Mouse (Mus musculus): Measurements from ENCODE around the gene Gm17606. TPM values are rescaled to one million over a fixed set of nuclear protein-coding genes. Genes with fewer than 3 reads are reported as not detected.
A peak's percentile ranks its signal among the peaks of the same experiment; 100 is the strongest.

Gene Gm17606
- polyA plus RNA-seq, 1 experiment from 2014 or later = not detected

DNA sequence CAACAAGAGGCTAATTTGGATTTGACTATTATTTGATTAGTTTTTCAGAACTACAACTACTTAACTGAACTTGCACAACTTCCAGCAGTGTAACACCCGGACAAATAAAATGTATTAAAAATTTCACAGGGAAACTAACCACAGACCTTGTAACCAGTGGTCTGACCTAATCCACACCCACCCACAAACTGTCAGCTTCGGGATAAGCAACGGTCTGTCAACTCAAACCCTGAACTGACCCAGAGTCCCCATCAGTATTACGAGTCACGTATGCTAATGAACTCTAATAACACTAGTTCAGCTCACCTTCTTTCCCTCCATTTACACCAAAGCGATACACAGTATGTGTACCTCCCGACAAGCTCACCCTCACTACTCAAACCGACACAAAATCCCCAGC, 44.7 kb downstream of the Gm17606 start:
- H3K27me3 ChIP-seq (ENCODE audit: control insufficient read depth, insufficient read depth, low read length) = no peaks in the 10 kb centered on the region
- 17% methylated on average over 8 of the region's 8 CpGs for WGBS
- H3K9ac ChIP-seq (ENCODE audit: low read length) = peak overlapping the region; percentile 95
- H3K4me1 ChIP-seq (ENCODE audit: control insufficient read depth, insufficient read depth, low read length) = peaks cover 10% of the 10 kb centered on the region
- no peaks in the 10 kb centered on the region for H3K9me3 ChIP-seq (ENCODE audit: control insufficient read depth, low read length)
- peak overlapping the region; percentile 84 for H3K4me3 ChIP-seq (ENCODE audit: low read depth, low read length)
- peaks cover 7% of the 10 kb centered on the region; the same call in 1 of the 2 replicates for H3K36me3 ChIP-seq (ENCODE audit: control insufficient read depth, insufficient read depth, low read length)
- DNase-seq (ENCODE audit: low spot score) = no peak
- H3K4me2 ChIP-seq (ENCODE audit: low read depth) = peak overlapping the region; percentile 54
- no peak for ATAC-seq (ENCODE audit: insufficient read depth, low FRiP score, low TSS enrichment)
- H3K27ac ChIP-seq (ENCODE audit: low read depth, low read length) = no peak overlapping the region

DNA sequence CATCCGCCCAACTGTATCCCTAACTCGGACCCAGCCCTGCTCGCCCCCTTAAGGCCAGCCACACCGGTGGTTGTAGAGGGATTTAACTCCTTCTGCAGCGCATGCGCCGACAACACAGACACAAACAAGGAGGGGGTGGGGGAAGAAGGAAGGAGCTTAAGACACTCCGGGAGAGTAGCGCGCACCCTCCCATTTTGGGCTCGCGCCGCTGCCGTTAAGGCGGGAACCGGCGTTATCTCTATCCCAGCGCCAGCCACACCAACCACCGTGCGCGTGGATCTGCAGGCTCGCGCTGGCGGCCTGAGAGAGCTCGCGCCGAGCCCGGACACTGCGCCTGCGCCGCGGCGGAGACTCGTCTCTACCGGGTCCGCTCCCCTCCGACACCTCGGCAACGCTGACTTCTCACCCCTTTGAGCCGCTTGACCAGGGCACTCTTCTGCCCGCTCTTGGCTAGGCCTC, 45.3 kb downstream of the Gm17606 start, which contains the start of gene 1700123O20Rik:
Gene 1700123O20Rik, plus strand, starts transcription at position 154 of the 459 bp plus-strand sequence.
- ATAC-seq (ENCODE audit: insufficient read depth, low FRiP score, low TSS enrichment) (peak; percentile 77), DNase-seq (ENCODE audit: low spot score) (peak; percentile 88)
- Histone ChIP-seq H3K9ac (ENCODE audit: low read length) (peak within 1 kb of the TSS; percentile 95), H3K4me1 (ENCODE audit: control insufficient read depth, insufficient read depth, low read length) (peaks cover 10% of the 10 kb centered on the region), H3K4me2 (ENCODE audit: low read depth) (peak within 1 kb of the TSS; percentile 63), H3K36me3 (ENCODE audit: control insufficient read depth, insufficient read depth, low read length) (peaks cover 9% of the 10 kb centered on the region), H3K9me3 (ENCODE audit: control insufficient read depth, low read length) (no peaks in the 10 kb centered on the region), H3K27me3 (ENCODE audit: control insufficient read depth, insufficient read depth, low read length) (no peaks in the 10 kb centered on the region), H3K4me3 (ENCODE audit: low read depth, low read length) (peak within 1 kb of the TSS; percentile 84), H3K27ac (ENCODE audit: low read depth, low read length) (peak within 1 kb of the TSS; percentile 90)
- under 1% methylated on average over 41 of the region's 41 CpGs for WGBS

DNA sequence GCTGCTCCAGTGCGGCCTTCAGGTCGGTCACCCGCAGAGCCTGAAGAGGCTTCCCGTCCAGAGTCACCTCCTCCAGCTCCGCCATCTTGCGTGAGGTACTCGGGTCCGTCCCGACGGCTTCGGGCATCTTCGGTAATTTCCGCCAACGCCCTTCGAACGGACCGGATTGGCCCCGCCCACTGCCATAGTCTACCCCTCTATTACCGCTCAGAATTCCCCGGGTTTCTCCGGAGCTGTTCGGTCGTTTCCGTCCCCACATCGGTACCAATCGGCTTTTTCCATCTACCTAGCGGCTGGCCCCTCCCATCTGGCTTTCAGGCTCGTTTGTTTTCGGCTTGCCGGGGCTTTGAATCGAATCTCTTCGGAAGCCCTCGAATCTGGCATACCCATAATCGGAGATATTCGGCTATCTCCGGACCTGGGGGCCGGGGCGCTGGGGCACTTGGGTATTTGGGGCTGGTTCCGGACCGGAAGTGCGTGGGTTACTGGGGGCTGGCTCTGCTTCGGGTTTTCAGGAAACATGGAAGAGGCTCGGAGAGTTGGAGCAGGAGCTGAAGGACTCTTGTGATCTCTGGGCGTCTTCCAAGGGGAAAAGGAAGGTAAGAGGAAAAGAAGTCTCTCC, 45.9 kb downstream of the Gm17606 start, which contains the start of gene Acin1:
Gene Acin1, minus strand, starts transcription at position 410 of the 622 bp plus-strand sequence.
- Histone ChIP-seq H3K4me2 (ENCODE audit: low read depth) (peak within 1 kb of the TSS; percentile 63), H3K27me3 (ENCODE audit: control insufficient read depth, insufficient read depth, low read length) (no peaks in the 10 kb centered on the region), H3K27ac (ENCODE audit: low read depth, low read length) (peak within 1 kb of the TSS; percentile 90), H3K4me1 (ENCODE audit: control insufficient read depth, insufficient read depth, low read length) (peaks cover 10% of the 10 kb centered on the region), H3K9me3 (ENCODE audit: control insufficient read depth, low read length) (no peaks in the 10 kb centered on the region), H3K4me3 (ENCODE audit: low read depth, low read length) (peak within 1 kb of the TSS; percentile 84), H3K9ac (ENCODE audit: low read length) (peak within 1 kb of the TSS; percentile 95), H3K36me3 (ENCODE audit: control insufficient read depth, insufficient read depth, low read length) (peaks cover 9% of the 10 kb centered on the region)
- under 1% methylated on average over 44 of the region's 44 CpGs for WGBS
- DNase-seq (ENCODE audit: low spot score) = peak; percentile 100
- peak; percentile 97 for ATAC-seq (ENCODE audit: insufficient read depth, low FRiP score, low TSS enrichment)

DNA sequence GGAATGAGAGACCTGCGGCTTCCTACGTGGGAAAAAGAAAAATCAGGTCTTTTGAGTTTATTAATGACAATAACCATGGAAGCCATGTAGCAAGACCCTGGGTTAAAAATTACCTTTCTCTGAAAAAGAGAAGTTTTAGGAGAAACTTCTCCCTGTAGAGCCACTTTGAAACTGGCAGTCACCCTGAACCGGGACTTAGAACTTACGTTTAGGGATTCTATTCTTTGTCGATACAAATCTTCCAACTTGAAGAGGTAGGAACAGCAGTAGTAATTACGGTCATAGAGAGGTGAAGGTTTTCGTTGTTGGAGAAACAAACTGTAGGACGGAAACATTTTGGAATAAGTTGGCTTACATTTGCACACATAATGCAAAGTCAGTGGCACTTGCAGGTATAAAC, 46.5 kb downstream of the Gm17606 start:
- no peak overlapping the region for H3K27ac ChIP-seq (ENCODE audit: low read depth, low read length)
- H3K4me3 ChIP-seq (ENCODE audit: low read depth, low read length) = peak overlapping the region; percentile 84
- H3K4me1 ChIP-seq (ENCODE audit: control insufficient read depth, insufficient read depth, low read length) = peaks cover 10% of the 10 kb centered on the region
- no peaks in the 10 kb centered on the region for H3K27me3 ChIP-seq (ENCODE audit: control insufficient read depth, insufficient read depth, low read length)
- peak overlapping the region; percentile 65 for H3K9ac ChIP-seq (ENCODE audit: low read length)
- no peaks in the 10 kb centered on the region for H3K9me3 ChIP-seq (ENCODE audit: control insufficient read depth, low read length)
- peak overlapping the region; percentile 63 for H3K4me2 ChIP-seq (ENCODE audit: low read depth)
- peaks cover 9% of the 10 kb centered on the region for H3K36me3 ChIP-seq (ENCODE audit: control insufficient read depth, insufficient read depth, low read length)
- ATAC-seq (ENCODE audit: insufficient read depth, low FRiP score, low TSS enrichment) (no peak), DNase-seq (ENCODE audit: low spot score) (no peak)
- 10% methylated on average over 8 of the region's 8 CpGs for WGBS

DNA sequence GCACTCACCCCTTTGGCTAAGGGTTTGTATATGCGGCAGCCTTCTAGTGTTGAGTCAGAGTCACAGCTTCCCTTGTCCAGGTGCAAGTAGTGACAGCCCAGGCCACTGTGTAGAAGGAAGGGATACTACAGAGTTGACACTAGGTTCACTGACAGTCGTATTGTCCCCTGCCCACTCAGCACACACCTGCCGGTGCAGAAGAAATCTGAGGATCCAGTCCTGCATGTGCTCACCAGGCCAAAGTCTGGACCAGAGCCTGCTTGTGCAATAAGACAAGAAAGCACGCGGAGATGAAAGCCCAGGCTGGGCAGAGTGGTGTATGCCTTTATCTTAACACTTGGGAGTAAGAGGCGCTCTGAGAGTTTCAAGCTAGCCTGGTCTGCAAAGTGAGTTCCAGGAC, 54.3 kb downstream of the Gm17606 start:
- no peaks in the 10 kb centered on the region for H3K27me3 ChIP-seq (ENCODE audit: control insufficient read depth, insufficient read depth, low read length)
- no peak overlapping the region for H3K27ac ChIP-seq (ENCODE audit: low read depth, low read length)
- WGBS = 80% methylated on average over 6 of the region's 6 CpGs
- ATAC-seq (ENCODE audit: insufficient read depth, low FRiP score, low TSS enrichment) (no peak), DNase-seq (ENCODE audit: low spot score) (no peak)
- no peak overlapping the region for H3K4me3 ChIP-seq (ENCODE audit: low read depth, low read length)
- H3K9ac ChIP-seq (ENCODE audit: low read length) = no peak overlapping the region
- H3K4me2 ChIP-seq (ENCODE audit: low read depth) = no peak overlapping the region
- peaks cover 9% of the 10 kb centered on the region for H3K36me3 ChIP-seq (ENCODE audit: control insufficient read depth, insufficient read depth, low read length)
- no peaks in the 10 kb centered on the region for H3K9me3 ChIP-seq (ENCODE audit: control insufficient read depth, low read length)
- H3K4me1 ChIP-seq (ENCODE audit: control insufficient read depth, insufficient read depth, low read length) = no peaks in the 10 kb centered on the region

DNA sequence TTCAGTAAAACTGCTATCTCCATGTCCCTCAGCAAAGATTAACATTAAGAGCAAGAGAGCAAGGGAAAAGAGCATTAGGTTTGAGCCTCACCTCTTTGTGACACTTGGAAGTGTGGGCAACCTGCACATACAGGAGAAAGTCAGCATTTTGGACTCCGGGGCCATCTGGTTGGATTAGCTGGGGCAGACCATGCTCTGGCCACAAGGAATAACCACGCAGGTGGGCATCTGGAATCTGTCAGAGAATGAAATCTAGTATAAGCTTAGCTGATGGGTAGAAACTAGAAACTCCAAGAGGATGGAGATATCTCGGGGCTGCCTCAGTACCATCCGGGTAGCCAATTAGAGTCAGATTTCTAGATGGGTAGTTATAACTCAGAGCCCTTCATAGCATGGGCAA, 56.0 kb downstream of the Gm17606 start:
- Histone ChIP-seq H3K36me3 (ENCODE audit: control insufficient read depth, insufficient read depth, low read length) (peaks cover 5% of the 10 kb centered on the region), H3K27ac (ENCODE audit: low read depth, low read length) (no peak overlapping the region), H3K9ac (ENCODE audit: low read length) (no peak overlapping the region), H3K4me1 (ENCODE audit: control insufficient read depth, insufficient read depth, low read length) (no peaks in the 10 kb centered on the region), H3K4me3 (ENCODE audit: low read depth, low read length) (no peak overlapping the region), H3K9me3 (ENCODE audit: control insufficient read depth, low read length) (no peaks in the 10 kb centered on the region), H3K4me2 (ENCODE audit: low read depth) (no peak overlapping the region), H3K27me3 (ENCODE audit: control insufficient read depth, insufficient read depth, low read length) (no peaks in the 10 kb centered on the region)
- WGBS = 90% methylated on average over 4 of the region's 4 CpGs
- DNase-seq (ENCODE audit: low spot score) = no peak
- ATAC-seq (ENCODE audit: insufficient read depth, low FRiP score, low TSS enrichment) = no peak

MicroRNAs within 50 kb of the gene (microRNA counts, 519-probe panel; counts per million panel counts)
- 171 counts per million, percentile 57 among the panel's probes with 10 or more counts for microRNA mmu-miR-686

Small RNA genes lying within 50 kb of the gene (microRNA-seq; reads per million reads assigned to microRNA genes)
- not detected for gene Mir686
- not detected for gene Mir6948

Other genes with a start within 250 kb of the Gm17606 start
- 4.5 and 4.8 TPM in 2 replicates for gene Slc7a7, start 223.2 kb upstream of the Gm17606 start, polyA plus RNA-seq (2014; fragmentation: Nextera tagmentation; extraction: Ambion mirVana)
- gene Mrpl52, start 214.0 kb upstream of the Gm17606 start, polyA plus RNA-seq (2014; fragmentation: Nextera tagmentation; extraction: Ambion mirVana) = 190 and 216 TPM in 2 replicates
- 69.6 and 70.6 TPM in 2 replicates for gene Mmp14, start 209.3 kb upstream of the Gm17606 start, polyA plus RNA-seq (2014; fragmentation: Nextera tagmentation; extraction: Ambion mirVana)
- gene Lrp10, start 176.8 kb upstream of the Gm17606 start, polyA plus RNA-seq (2014; fragmentation: Nextera tagmentation; extraction: Ambion mirVana) = 24.5 and 26.6 TPM in 2 replicates
- gene Rem2, start 164.9 kb upstream of the Gm17606 start, polyA plus RNA-seq (2014; fragmentation: Nextera tagmentation; extraction: Ambion mirVana) = 23.3 and 26.2 TPM in 2 replicates
- 124 and 126 TPM in 2 replicates for gene Prmt5, start 123.4 kb upstream of the Gm17606 start, polyA plus RNA-seq (2014; fragmentation: Nextera tagmentation; extraction: Ambion mirVana)
- gene Haus4, start 86.3 kb upstream of the Gm17606 start, polyA plus RNA-seq (2014; fragmentation: Nextera tagmentation; extraction: Ambion mirVana) = 36.7 and 41.4 TPM in 2 replicates
- gene Ajuba, start 63.4 kb upstream of the Gm17606 start, polyA plus RNA-seq (2014; fragmentation: Nextera tagmentation; extraction: Ambion mirVana) = 27.9 TPM in 2 replicates
- gene 4931414P19Rik, start 35.0 kb upstream of the Gm17606 start, polyA plus RNA-seq (2014; fragmentation: Nextera tagmentation; extraction: Ambion mirVana) = 8.1 and 8.9 TPM in 2 replicates
- gene Psmb5, start 22.9 kb upstream of the Gm17606 start, polyA plus RNA-seq (2014; fragmentation: Nextera tagmentation; extraction: Ambion mirVana) = 444 and 470 TPM in 2 replicates
- 0.08 TPM in 1 of 2 replicates, not detected in the other for gene Psmb11, start 19.5 kb upstream of the Gm17606 start, polyA plus RNA-seq (2014; fragmentation: Nextera tagmentation; extraction: Ambion mirVana)
- 6.8 and 9.7 TPM in 2 replicates for gene Cdh24, start 412 bp downstream of the Gm17606 start, polyA plus RNA-seq (2014; fragmentation: Nextera tagmentation; extraction: Ambion mirVana)
- 94.3 and 103 TPM in 2 replicates for gene 1700123O20Rik, start 45.3 kb downstream of the Gm17606 start, polyA plus RNA-seq (2014; fragmentation: Nextera tagmentation; extraction: Ambion mirVana)
- 118 and 122 TPM in 2 replicates for gene Acin1, start 46.0 kb downstream of the Gm17606 start, polyA plus RNA-seq (2014; fragmentation: Nextera tagmentation; extraction: Ambion mirVana)
- 0.16 and 0.30 TPM in 2 replicates for gene Gm29776, start 57.9 kb downstream of the Gm17606 start, polyA plus RNA-seq (2014; fragmentation: Nextera tagmentation; extraction: Ambion mirVana)
- 0.26 TPM in 1 of 2 replicates, not detected in the other for gene Cebpe, start 71.2 kb downstream of the Gm17606 start, polyA plus RNA-seq (2014; fragmentation: Nextera tagmentation; extraction: Ambion mirVana)
- gene Slc7a8, start 141.0 kb downstream of the Gm17606 start, polyA plus RNA-seq (2014; fragmentation: Nextera tagmentation; extraction: Ambion mirVana) = 3.2 and 3.4 TPM in 2 replicates
- gene Rnf212b, start 173.2 kb downstream of the Gm17606 start, polyA plus RNA-seq (2014; fragmentation: Nextera tagmentation; extraction: Ambion mirVana) = not detected in 2 replicates
- 19.3 and 21.9 TPM in 2 replicates for gene Homez, start 230.0 kb downstream of the Gm17606 start, polyA plus RNA-seq (2014; fragmentation: Nextera tagmentation; extraction: Ambion mirVana)
- gene Ppp1r3e, start 236.6 kb downstream of the Gm17606 start, polyA plus RNA-seq (2014; fragmentation: Nextera tagmentation; extraction: Ambion mirVana) = 1.3 and 1.5 TPM in 2 replicates
- 2.9 and 3.7 TPM in 2 replicates for gene Bcl2l2, start 242.4 kb downstream of the Gm17606 start, polyA plus RNA-seq (2014; fragmentation: Nextera tagmentation; extraction: Ambion mirVana)
- gene Gm20521, start 242.5 kb downstream of the Gm17606 start, polyA plus RNA-seq (2014; fragmentation: Nextera tagmentation; extraction: Ambion mirVana) = 0.20 TPM in 1 of 2 replicates, not detected in the other

Data from neural tube, embryonic 11.5 days (tissue).